Comparison of ENCODE assay signal across 8 mouse cellular contexts in genomic region chr11:111537654-111538053, GRCm38 (mm10).
DNase-seq lines count a peak whose midpoint lies in the region; ATAC-seq and TF ChIP-seq lines count a peak whose summit lies in the region.

No protein-coding gene starts in this region.

- DNase-seq in cerebellum, adult 11 months: peak; percentile 23
- peak; percentile 17 for DNase-seq in ovary, postnatal 36 days (ENCODE audit: low spot score)
- DNase-seq in ovary, adult 18-20 months (ENCODE audit: low spot score): no peak
- peak; percentile 45 for DNase-seq in cerebellum, adult 9-10 months
- DNase-seq in left cerebral cortex, adult 2 months (ENCODE audit: extremely low spot score in 1 of 2, low spot score in 2 of 2): peak; percentile 52 to 77
- peak; percentile 39 for DNase-seq in naive thymus-derived CD4-positive, alpha-beta T cell, adult 2 months (ENCODE audit: low read depth)

- no peak; the same call in 1 of the 2 replicates for ATAC-seq in cerebellum, adult (ENCODE audit: insufficient number of reproducible peaks, low FRiP score, low TSS enrichment)
- peak; percentile 83 for ATAC-seq in granulocyte monocyte progenitor cell, adult 5-6 weeks (replicated peaks; ENCODE audit: poor library complexity, severe bottlenecking)

- peak; percentile 82 for TF ChIP-seq CTCF in left cerebral cortex, adult 2 months (IDR thresholded peaks at IDR 0.05)

- H3K4me3 ChIP-seq in left cerebral cortex, adult 2 months: no peak overlapping the region

- no peak overlapping the region for H3K27ac ChIP-seq in left cerebral cortex, adult 2 months

- intact Hi-C loops in left cerebral cortex, adult 2 months (cut with DNase I): loop anchor here (1.0 to 10.0 kb wide), 4 partner anchors 100 to 1628 kb away; no protein-coding TSS in a partner anchor
